Mouse (Mus musculus) forelimb bud, embryonic 11.5 days (tissue): Measurements from ENCODE around the gene Cfdp1.

Experiments
- DNase-seq: peaks from one replicate; pipeline ENCODE4 v3.0.0-alpha.2; 2012; ENCODE audit warnings: low read depth, low spot score

The Cfdp1 gene

GRCm38 (mm10) chr8:111793324-111793917, 60.7 kb downstream of the Cfdp1 start:
- DNase-seq: no peak

- DNase-seq: no peak
Measured at GRCm38 (mm10) chr8:111789639-111790038, 64.5 kb downstream of the Cfdp1 start.

GRCm38 (mm10) chr8:111789200-111789599, 64.9 kb downstream of the Cfdp1 start:
- no peak for DNase-seq

GRCm38 (mm10) chr8:111788497-111788896, 65.6 kb downstream of the Cfdp1 start:
- DNase-seq: peak; percentile 63

GRCm38 (mm10) chr8:111788085-111788484, 66.0 kb downstream of the Cfdp1 start:
- no peak for DNase-seq

GRCm38 (mm10) chr8:111787683-111788082, 66.4 kb downstream of the Cfdp1 start:
- no peak for DNase-seq

GRCm38 (mm10) chr8:111786701-111787588, 67.1 kb downstream of the Cfdp1 start:
- no peak for DNase-seq

GRCm38 (mm10) chr8:111786116-111786515, 68.0 kb downstream of the Cfdp1 start:
- DNase-seq: no peak

- no peak for DNase-seq
Measured at GRCm38 (mm10) chr8:111782671-111783394, 71.3 kb downstream of the Cfdp1 start.

GRCm38 (mm10) chr8:111782161-111782560, 71.9 kb downstream of the Cfdp1 start:
- DNase-seq: no peak

- no peak for DNase-seq
Measured at GRCm38 (mm10) chr8:111780697-111781424, 73.2 kb downstream of the Cfdp1 start.

GRCm38 (mm10) chr8:111779690-111780089, 74.4 kb downstream of the Cfdp1 start:
- no peak for DNase-seq

GRCm38 (mm10) chr8:111778801-111779200, 75.3 kb downstream of the Cfdp1 start:
- no peak for DNase-seq

GRCm38 (mm10) chr8:111776492-111776891, 77.6 kb downstream of the Cfdp1 start:
- no peak for DNase-seq

GRCm38 (mm10) chr8:111775766-111776165, 78.3 kb downstream of the Cfdp1 start:
- DNase-seq: no peak

- DNase-seq: no peak
Measured at GRCm38 (mm10) chr8:111773476-111773875, 80.6 kb downstream of the Cfdp1 start.

- DNase-seq: no peak
Measured at GRCm38 (mm10) chr8:111773057-111773456, 81.0 kb downstream of the Cfdp1 start.

- DNase-seq: no peak
Measured at GRCm38 (mm10) chr8:111772083-111772482, 82.0 kb downstream of the Cfdp1 start.

- no peak for DNase-seq
Measured at GRCm38 (mm10) chr8:111771625-111772020, 82.5 kb downstream of the Cfdp1 start.

GRCm38 (mm10) chr8:111770958-111771624, 83.0 kb downstream of the Cfdp1 start:
- DNase-seq: no peak
